Mouse (Mus musculus): Measurements from ENCODE around the gene Abhd14b. TPM values are rescaled to one million over a fixed set of nuclear protein-coding genes. Genes with fewer than 3 reads are reported as not detected.

Abhd14b gene
- polyA plus RNA-seq, 1 experiment from 2014 or later, result 31.2 TPM

GRCm38 (mm10) chr9:106411091-106411594 lies 36.1 kb upstream of the Abhd14b start:
- no peaks in the 10 kb centered on the region for H3K27me3 ChIP-seq
- ATAC-seq (no peak), DNase-seq (ENCODE audit: low read depth, low spot score) (no peak)
- in situ Hi-C loops (cut with MboI; ENCODE audit: low pct_unique_long_range_greater_than_20kb), result loop anchor here (5.0 kb wide), 1 partner anchor 34 kb away; no protein-coding TSS in a partner anchor
- ChIA-PET POLR2A (no interaction called here), CTCF (interaction anchor here (1.0 to 1.3 kb wide), 3 partner anchors 16 to 131 kb away, joined by 3 to 4 read pairs (median 3); no protein-coding TSS in a partner anchor)
- TF ChIP-seq CTCF (IDR thresholded peaks at IDR 0.05), result no peak

GRCm38 (mm10) chr9:106411729-106412128 lies 35.5 kb upstream of the Abhd14b start:
- ChIA-PET CTCF (interaction anchor here (0.7 to 1.0 kb wide), 2 partner anchors 10 to 131 kb away, joined by 3 read pairs; no protein-coding TSS in a partner anchor), POLR2A (no interaction called here)
- ATAC-seq (no peak), DNase-seq (ENCODE audit: low read depth, low spot score) (no peak)
- in situ Hi-C loops (cut with MboI; ENCODE audit: low pct_unique_long_range_greater_than_20kb), result loop anchor here (5.0 kb wide), 1 partner anchor 34 kb away; no protein-coding TSS in a partner anchor
- TF ChIP-seq CTCF (IDR thresholded peaks at IDR 0.05), result no peak
- no peaks in the 10 kb centered on the region for H3K27me3 ChIP-seq

- ChIA-PET CTCF (interaction anchor here (0.7 to 1.3 kb wide), 3 partner anchors 10 to 132 kb away, joined by 3 to 4 read pairs (median 3); no protein-coding TSS in a partner anchor), POLR2A (interaction anchor here (1.1 kb wide), 1 partner anchor 43 kb away, joined by 4 read pairs; the partner anchor contains the start of gene Dusp7)
- no peak for TF ChIP-seq CTCF (IDR thresholded peaks at IDR 0.05)
- in situ Hi-C loops (cut with MboI; ENCODE audit: low pct_unique_long_range_greater_than_20kb), result loop anchor here (5.0 kb wide), 1 partner anchor 35 kb away; no protein-coding TSS in a partner anchor
- H3K27me3 ChIP-seq, result no peaks in the 10 kb centered on the region
- DNase-seq (ENCODE audit: low read depth, low spot score) (no peak), ATAC-seq (no peak)
Observed at GRCm38 (mm10) chr9:106412210-106412609, 35.0 kb upstream of the Abhd14b start.

GRCm38 (mm10) chr9:106413606-106414005 lies 33.7 kb upstream of the Abhd14b start:
- no peaks in the 10 kb centered on the region for H3K27me3 ChIP-seq
- in situ Hi-C loops (cut with MboI; ENCODE audit: low pct_unique_long_range_greater_than_20kb), result loop anchor here (5.0 kb wide), 1 partner anchor 36 kb away; no protein-coding TSS in a partner anchor
- CTCF ChIA-PET, result interaction anchor here (1.3 to 1.8 kb wide), 2 partner anchors 13 to 128 kb away, joined by 3 to 4 read pairs; no protein-coding TSS in a partner anchor
- POLR2A ChIA-PET, result interaction anchor here (1.1 kb wide), 1 partner anchor 45 kb away, joined by 4 read pairs; the partner anchor contains the start of gene Dusp7
- DNase-seq (ENCODE audit: low read depth, low spot score) (no peak), ATAC-seq (no peak)
- TF ChIP-seq CTCF (IDR thresholded peaks at IDR 0.05), result no peak

- ATAC-seq (no peak), DNase-seq (ENCODE audit: low read depth, low spot score) (no peak)
- no peak for TF ChIP-seq CTCF (IDR thresholded peaks at IDR 0.05)
- POLR2A ChIA-PET, result no interaction called here
- CTCF ChIA-PET, result interaction anchor here (1.1 to 7.7 kb wide), 3 partner anchors 8 to 128 kb away, joined by 3 to 82 read pairs (median 3); no protein-coding TSS in a partner anchor
- in situ Hi-C loops (cut with MboI; ENCODE audit: low pct_unique_long_range_greater_than_20kb), result no loop called here
- H3K27me3 ChIP-seq, result no peaks in the 10 kb centered on the region
Observed at GRCm38 (mm10) chr9:106416826-106417225, 30.4 kb upstream of the Abhd14b start.

- no peaks in the 10 kb centered on the region for H3K27me3 ChIP-seq
- ChIA-PET CTCF (interaction anchor here (1.1 to 7.7 kb wide), 5 partner anchors 9 to 129 kb away, joined by 3 to 82 read pairs (median 3); no protein-coding TSS in a partner anchor), POLR2A (interaction anchor here (0.6 to 1.1 kb wide), 2 partner anchors 46 to 60 kb away, joined by 3 to 4 read pairs; no protein-coding TSS in a partner anchor)
- peak; percentile 81 for TF ChIP-seq CTCF (IDR thresholded peaks at IDR 0.05)
- in situ Hi-C loops (cut with MboI; ENCODE audit: low pct_unique_long_range_greater_than_20kb), result no loop called here
- DNase-seq (ENCODE audit: low read depth, low spot score), result no peak
- peak; percentile 45 for ATAC-seq
Observed at GRCm38 (mm10) chr9:106417841-106418625, 29.2 kb upstream of the Abhd14b start.

- in situ Hi-C loops (cut with MboI; ENCODE audit: low pct_unique_long_range_greater_than_20kb), result loop anchor here (5.0 kb wide), 1 partner anchor 113 kb away; no protein-coding TSS in a partner anchor
- ATAC-seq (no peak), DNase-seq (ENCODE audit: low read depth, low spot score) (no peak)
- TF ChIP-seq CTCF (IDR thresholded peaks at IDR 0.05), result no peak
- POLR2A ChIA-PET, result interaction anchor here (1.1 to 1.7 kb wide), 4 partner anchors 51 to 133 kb away, joined by 4 to 5 read pairs (median 4); partner anchors contain the start of gene Dusp7
- no peaks in the 10 kb centered on the region for H3K27me3 ChIP-seq
- CTCF ChIA-PET, result interaction anchor here (1.0 to 7.7 kb wide), 11 partner anchors 14 to 133 kb away, joined by 3 to 82 read pairs (median 5); partner anchors contain the start of genes Parp3 and Rrp9
Observed at GRCm38 (mm10) chr9:106420608-106421007, 26.7 kb upstream of the Abhd14b start.

- no peak for TF ChIP-seq CTCF (IDR thresholded peaks at IDR 0.05)
- ATAC-seq (peak; percentile 24), DNase-seq (ENCODE audit: low read depth, low spot score) (no peak)
- in situ Hi-C loops (cut with MboI; ENCODE audit: low pct_unique_long_range_greater_than_20kb), result loop anchor here (5.0 kb wide), 1 partner anchor 114 kb away; no protein-coding TSS in a partner anchor
- POLR2A ChIA-PET, result interaction anchor here (1.4 to 1.7 kb wide), 4 partner anchors 52 to 134 kb away, joined by 4 read pairs; partner anchors contain the start of gene Dusp7
- no peaks in the 10 kb centered on the region for H3K27me3 ChIP-seq
- CTCF ChIA-PET, result interaction anchor here (0.7 to 7.7 kb wide), 21 partner anchors 8 to 145 kb away, joined by 3 to 82 read pairs (median 4); partner anchors contain the start of genes Parp3, Poc1a, Rpl29 and Rrp9
Observed at GRCm38 (mm10) chr9:106421033-106421864, 26.0 kb upstream of the Abhd14b start.

GRCm38 (mm10) chr9:106421865-106422160 lies 25.4 kb upstream of the Abhd14b start:
- DNase-seq (ENCODE audit: low read depth, low spot score), result no peak
- ATAC-seq, result peak; percentile 80
- in situ Hi-C loops (cut with MboI; ENCODE audit: low pct_unique_long_range_greater_than_20kb), result loop anchor here (5.0 kb wide), 1 partner anchor 115 kb away; no protein-coding TSS in a partner anchor
- H3K27me3 ChIP-seq, result no peaks in the 10 kb centered on the region
- TF ChIP-seq CTCF (IDR thresholded peaks at IDR 0.05), result peak; percentile 86
- POLR2A ChIA-PET, result interaction anchor here (1.4 to 1.7 kb wide), 4 partner anchors 53 to 134 kb away, joined by 4 read pairs; partner anchors contain the start of gene Dusp7
- CTCF ChIA-PET, result interaction anchor here (0.7 to 7.7 kb wide), 19 partner anchors 8 to 146 kb away, joined by 3 to 82 read pairs (median 5); partner anchors contain the start of genes Parp3, Poc1a, Rpl29 and Rrp9
